ENCODE assay signal across 8 mouse cellular contexts in genomic region chr17:84877864-84878224, GRCm38 (mm10).
DNase-seq lines count a peak whose midpoint lies in the region; ATAC-seq and TF ChIP-seq lines count a peak whose summit lies in the region.

No protein-coding gene starts in this region.

- H3K4me3 ChIP-seq in bone marrow macrophage, adult 2 months (ENCODE audit: insufficient read depth, low read length) = no peak overlapping the region
- H3K4me3 ChIP-seq in embryonic facial prominence, embryonic 15.5 days (replicated peaks) = peak overlapping the region; percentile 36
- H3K4me3 ChIP-seq in heart, embryonic 10.5 days = peak overlapping the region; percentile 47
- H3K4me3 ChIP-seq in kidney, embryonic 14.5 days (ENCODE audit: low read length) = no peak overlapping the region
- H3K4me3 ChIP-seq in liver, embryonic 11.5 days (ENCODE audit: low read depth, low read length) = peak overlapping the region; percentile 11; the same call in 1 of the 2 replicates
- peak overlapping the region; percentile 11; the same call in 1 of the 2 replicates for H3K4me3 ChIP-seq in stomach, embryonic 15.5 days (replicated peaks)

- H3K36me3 ChIP-seq in embryonic facial prominence, embryonic 15.5 days = no peaks in the 10 kb centered on the region
- no peaks in the 10 kb centered on the region for H3K36me3 ChIP-seq in heart, embryonic 10.5 days
- H3K36me3 ChIP-seq in kidney, embryonic 14.5 days (ENCODE audit: control insufficient read depth, insufficient read depth, low read length) = no peaks in the 10 kb centered on the region
- H3K36me3 ChIP-seq in liver, embryonic 11.5 days (ENCODE audit: control insufficient read depth, insufficient read depth, low read length) = no peaks in the 10 kb centered on the region
- no peaks in the 10 kb centered on the region for H3K36me3 ChIP-seq in stomach, embryonic 15.5 days

- peak overlapping the region; percentile 40 for H3K4me2 ChIP-seq in embryonic facial prominence, embryonic 15.5 days (replicated peaks)
- H3K4me2 ChIP-seq in kidney, embryonic 14.5 days (replicated peaks; ENCODE audit: low read depth, low read length) = 0 out of 2 replicates have a peak overlapping the region, but pooled peaks have one; percentile 17
- peak overlapping the region; percentile 51 for H3K4me2 ChIP-seq in liver, embryonic 11.5 days
- peak overlapping the region; percentile 40 for H3K4me2 ChIP-seq in stomach, embryonic 15.5 days

- WGBS in embryonic facial prominence, embryonic 15.5 days = 16% methylated on average over 10 of the region's 10 CpGs
- 14% methylated on average over 10 of the region's 10 CpGs for WGBS in heart, embryonic 10.5 days
- 15% methylated on average over 10 of the region's 10 CpGs for WGBS in kidney, embryonic 14.5 days
- WGBS in liver, embryonic 11.5 days = 17% methylated on average over 10 of the region's 10 CpGs
- 15% methylated on average over 10 of the region's 10 CpGs for WGBS in stomach, embryonic 15.5 days

- peak; percentile 86 for TF ChIP-seq CTCF in bone marrow macrophage, adult 2 months (IDR thresholded peaks at IDR 0.05; ENCODE audit: low read depth, low read length)

- H3K27ac ChIP-seq in bone marrow macrophage, adult 2 months (ENCODE audit: insufficient read depth, low read depth, low read length) = no peak overlapping the region
- H3K27ac ChIP-seq in embryonic facial prominence, embryonic 15.5 days (replicated peaks) = no peak overlapping the region
- H3K27ac ChIP-seq in heart, embryonic 10.5 days = peak overlapping the region; percentile 67
- H3K27ac ChIP-seq in kidney, embryonic 14.5 days (ENCODE audit: low read depth, low read length) = no peak overlapping the region
- no peak overlapping the region for H3K27ac ChIP-seq in liver, embryonic 11.5 days (ENCODE audit: low read depth, low read length)
- H3K27ac ChIP-seq in stomach, embryonic 15.5 days = no peak overlapping the region

- H3K27me3 ChIP-seq in embryonic facial prominence, embryonic 15.5 days = no peaks in the 10 kb centered on the region
- peaks cover 4% of the 10 kb centered on the region; the same call in 1 of the 2 replicates for H3K27me3 ChIP-seq in heart, embryonic 10.5 days (ENCODE audit: insufficient read depth, poor library complexity, severe bottlenecking)
- H3K27me3 ChIP-seq in kidney, embryonic 14.5 days (ENCODE audit: control insufficient read depth, insufficient read depth, low read length) = no peaks in the 10 kb centered on the region
- H3K27me3 ChIP-seq in liver, embryonic 11.5 days (replicated peaks; ENCODE audit: control insufficient read depth, insufficient read depth, low read length) = no peaks in the 10 kb centered on the region
- H3K27me3 ChIP-seq in stomach, embryonic 15.5 days (replicated peaks) = no peaks in the 10 kb centered on the region

- H3K9me3 ChIP-seq in embryonic facial prominence, embryonic 15.5 days (replicated peaks) = no peaks in the 10 kb centered on the region
- no peaks in the 10 kb centered on the region for H3K9me3 ChIP-seq in heart, embryonic 10.5 days
- no peaks in the 10 kb centered on the region for H3K9me3 ChIP-seq in kidney, embryonic 14.5 days (ENCODE audit: control insufficient read depth, low read length)
- no peaks in the 10 kb centered on the region for H3K9me3 ChIP-seq in liver, embryonic 11.5 days (ENCODE audit: control insufficient read depth, low read length)
- H3K9me3 ChIP-seq in stomach, embryonic 15.5 days = no peaks in the 10 kb centered on the region

- ATAC-seq in embryonic facial prominence, embryonic 15.5 days (ENCODE audit: insufficient number of reproducible peaks, low FRiP score, low TSS enrichment, low read depth) = peak; percentile 32; the same call in 1 of the 2 replicates
- peak; percentile 59 for ATAC-seq in kidney, embryonic 14.5 days (ENCODE audit: low FRiP score, low TSS enrichment)
- peak; percentile 37; the same call in 1 of the 2 replicates for ATAC-seq in liver, embryonic 11.5 days (replicated peaks; ENCODE audit: low FRiP score)
- peak; percentile 37; the same call in 1 of the 2 replicates for ATAC-seq in stomach, embryonic 15.5 days (ENCODE audit: insufficient read depth, low FRiP score, low read depth)

- H3K9ac ChIP-seq in embryonic facial prominence, embryonic 15.5 days = no peak overlapping the region
- no peak overlapping the region for H3K9ac ChIP-seq in kidney, embryonic 14.5 days (ENCODE audit: low read depth, low read length)
- no peak overlapping the region for H3K9ac ChIP-seq in liver, embryonic 11.5 days (ENCODE audit: low read depth, low read length)
- no peak overlapping the region for H3K9ac ChIP-seq in stomach, embryonic 15.5 days

- peaks cover 3% of the 10 kb centered on the region for H3K4me1 ChIP-seq in bone marrow macrophage, adult 2 months (ENCODE audit: control insufficient read depth, insufficient read depth, low read length)
- H3K4me1 ChIP-seq in embryonic facial prominence, embryonic 15.5 days = no peaks in the 10 kb centered on the region
- H3K4me1 ChIP-seq in heart, embryonic 10.5 days = no peaks in the 10 kb centered on the region
- peaks cover 4% of the 10 kb centered on the region; the same call in 1 of the 2 replicates for H3K4me1 ChIP-seq in kidney, embryonic 14.5 days (ENCODE audit: control insufficient read depth, insufficient read depth, low read length)
- H3K4me1 ChIP-seq in liver, embryonic 11.5 days (replicated peaks; ENCODE audit: control insufficient read depth, insufficient read depth, low read length) = peaks cover 5% of the 10 kb centered on the region
- H3K4me1 ChIP-seq in stomach, embryonic 15.5 days = no peaks in the 10 kb centered on the region

- TF ChIP-seq POLR2A in bone marrow macrophage, adult 2 months (IDR thresholded peaks at IDR 0.05; ENCODE audit: borderline replicate concordance, low read depth, low read length) = no peak

- peak; percentile 81 for DNase-seq in CD4-positive helper T cell, adult 2 months (ENCODE audit: low read depth, low spot score)
- DNase-seq in heart, embryonic 10.5 days (ENCODE audit: low spot score) = peak; percentile 83
- DNase-seq in liver, embryonic 11.5 days (ENCODE audit: low spot score) = peak; percentile 69
- peak; percentile 90 for DNase-seq in naive thymus-derived CD4-positive, alpha-beta T cell, adult 2 months (ENCODE audit: low read depth)

Comparison
In these comparisons a context has a peak if more than half of its experiments do, and no peak if none do; other contexts are left out.
1. H3K4me3 ChIP-seq: peak in embryonic facial prominence, embryonic 15.5 days (single experiment), heart, embryonic 10.5 days (single experiment), liver, embryonic 11.5 days (single experiment) and stomach, embryonic 15.5 days (single experiment); none in bone marrow macrophage, adult 2 months (single experiment) and kidney, embryonic 14.5 days (single experiment).
2. Peak in every context shown above with its lines, with median percentiles within 50 percentile points of each other: DNase-seq, ATAC-seq and H3K4me2 ChIP-seq.